19 mouse cellular contexts compared by ENCODE assay signal in the genomic region with DNA sequence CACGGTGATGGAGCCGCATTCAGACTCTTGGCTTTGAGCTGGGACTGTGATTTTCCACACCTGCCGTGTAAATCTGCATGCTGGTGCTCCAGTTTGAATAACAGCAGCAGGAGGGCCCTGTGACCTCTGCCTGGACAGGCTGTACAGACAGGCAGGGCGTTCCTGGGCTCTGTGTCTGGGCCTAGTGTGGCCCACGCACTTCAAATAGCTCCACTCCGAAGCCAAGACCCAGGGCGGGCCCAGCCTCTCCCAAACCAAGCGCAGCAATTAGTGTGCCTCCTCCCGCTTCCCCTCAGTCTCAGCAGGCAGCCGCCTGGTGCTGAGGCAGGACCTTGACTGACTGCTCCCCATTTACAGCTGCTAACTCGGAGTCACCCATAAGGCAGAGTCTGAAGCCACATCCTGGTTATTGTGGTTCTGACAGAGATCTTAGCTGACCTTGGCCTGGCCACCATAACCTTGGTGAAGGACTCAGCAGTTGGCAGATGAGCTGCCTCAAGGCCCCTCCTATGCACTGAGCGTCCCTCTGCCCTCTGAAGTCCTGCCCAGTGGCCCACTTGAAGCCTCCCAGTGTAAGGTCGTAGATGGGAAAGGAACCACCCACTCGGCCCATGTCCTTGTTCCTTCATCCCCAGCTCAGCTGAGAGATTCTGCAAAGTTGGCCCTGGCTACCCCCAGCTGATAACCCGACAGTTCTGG. TPM values are rescaled to one million over a fixed set of nuclear protein-coding genes. Genes with fewer than 3 reads are reported as not detected.
DNase-seq lines count a peak whose midpoint lies in the region; TF ChIP-seq lines count a peak whose summit lies in the region.
"Had no signal": no experiment of that assay in that cellular context is flagged by ENCODE, and none has a peak within 500 bp of the region (broad histone marks: within the 10 kb centered on the region; RNA-seq: fewer than 3 reads in every experiment).

No protein-coding gene starts in this region.

- WGBS in thymus, adult 2 months = 77% methylated on average over 15 of the region's 15 CpGs

- TF ChIP-seq POLR2A in thymus, adult 2 months (IDR thresholded peaks at IDR 0.05; ENCODE audit: control insufficient read depth, extremely low read depth, insufficient read depth, low read length, poor library complexity) = no peak

- no peaks in the 10 kb centered on the region for H3K36me3 ChIP-seq in thymus, adult 2 months (ENCODE audit: control insufficient read depth, insufficient read depth, low read length)
- H3K36me3 ChIP-seq: G1E; neural tube, embryonic 15.5 days had no signal

- no peaks in the 10 kb centered on the region for H3K4me1 ChIP-seq in thymus, adult 2 months (replicated peaks; ENCODE audit: control insufficient read depth, insufficient read depth, low read length)

- no peaks in the 10 kb centered on the region for H3K27me3 ChIP-seq in thymus, adult 2 months (ENCODE audit: control insufficient read depth, insufficient read depth, low read length)
- H3K27me3 ChIP-seq: neural tube, embryonic 15.5 days had no signal

- no peak overlapping the region for H3K4me3 ChIP-seq in gastrocnemius, adult 2 months
- H3K4me3 ChIP-seq in thymus, adult 2 months (ENCODE audit: control insufficient read depth, insufficient read depth, low read length) = no peak overlapping the region
- H3K4me3 ChIP-seq in left cerebral cortex, adult 2 months = no peak overlapping the region
- H3K4me3 ChIP-seq: neural tube, embryonic 15.5 days had no signal

- peak; percentile 58 for DNase-seq in gastrocnemius, adult 2 months
- DNase-seq in gastrocnemius, postnatal 4 days (ENCODE audit: low spot score in 2 of 2) = no peak
- peak; percentile 56 for DNase-seq in ovary, postnatal 36 days (ENCODE audit: low spot score)
- DNase-seq in ovary, postnatal 14 days (ENCODE audit: low spot score) = no peak
- DNase-seq in fibroblast of lung, adult 2 months (ENCODE audit: low read depth) = peak; percentile 20
- peak; percentile 31 to 40 for DNase-seq in urinary bladder, postnatal 36 days (ENCODE audit: low spot score in 2 of 2)
- no peak for DNase-seq in thymus, adult 2 months
- no peak for DNase-seq in left cerebral cortex, adult 2 months (ENCODE audit: extremely low spot score in 1 of 2, low spot score in 2 of 2)
- DNase-seq: cerebellum, postnatal 10 days; kidney, postnatal 25 days; liver; lung, embryonic 14.5 days; thymus, postnatal 25 days had no signal

- peak overlapping the region; percentile 31 for H3K27ac ChIP-seq in gastrocnemius, adult 2 months
- H3K27ac ChIP-seq in thymus, adult 2 months (ENCODE audit: control insufficient read depth, insufficient read depth, low read length) = no peak overlapping the region
- no peak overlapping the region for H3K27ac ChIP-seq in left cerebral cortex, adult 2 months
- H3K27ac ChIP-seq: neural tube, embryonic 15.5 days had no signal

- no peak for TF ChIP-seq CTCF in gastrocnemius, adult 2 months (IDR thresholded peaks at IDR 0.05)
- no peak for TF ChIP-seq CTCF in thymus, adult 2 months (IDR thresholded peaks at IDR 0.05; ENCODE audit: borderline replicate concordance, control insufficient read depth, extremely low read depth, insufficient read depth, low read length, poor library complexity)
- TF ChIP-seq CTCF in left cerebral cortex, adult 2 months (IDR thresholded peaks at IDR 0.05) = no peak

- intact Hi-C loops in gastrocnemius, adult 2 months (cut with DNase I) = loop anchor here (5.0 kb wide), 4 partner anchors 91 to 611 kb away; no protein-coding TSS in a partner anchor
- intact Hi-C loops in left cerebral cortex, adult 2 months (cut with DNase I) = loop anchor here (1.0 to 5.0 kb wide), 3 partner anchors 87 to 296 kb away; no protein-coding TSS in a partner anchor

RNA-seq across cellular contexts. Expression of a gene that starts 7.3 kb away (rescaled TPM):
- not detected for total RNA-seq in gastrocnemius, adult 2 months (2021)
- not detected for total RNA-seq in gastrocnemius, postnatal 4 days (2021)
- 0.27 and 0.36 TPM in 2 replicates for polyA plus RNA-seq in thymus, adult 2 months (2012; rRNA removed)
- total RNA-seq in left cerebral cortex, adult 2 months (2021) = not detected
- total RNA-seq: G1E; hematopoietic stem cell, adult 5-6 weeks; megakaryocyte-erythroid progenitor cell, adult 5-6 weeks had no signal
- polyA plus RNA-seq: G1E; heart, embryonic 11.5 days; intestine, embryonic 14.5 days; lung, embryonic 14.5 days; neural tube, embryonic 15.5 days had no signal

RNA-seq across cellular contexts. Expression of a gene that starts 29.4 kb away (rescaled TPM):
- total RNA-seq in gastrocnemius, adult 2 months (2021) = under 1 TPM; 0.28 to 0.33 TPM
- under 1 TPM; 0.34 to 0.36 TPM for total RNA-seq in gastrocnemius, postnatal 4 days (2021)
- 8.9 and 9.5 TPM in 2 replicates for polyA plus RNA-seq in thymus, adult 2 months (2012; rRNA removed)
- under 1 TPM in 1 of 2 experiments, not detected in 1; 0.09 TPM for total RNA-seq in left cerebral cortex, adult 2 months (2021)
- total RNA-seq: megakaryocyte-erythroid progenitor cell, adult 5-6 weeks had no signal
- polyA plus RNA-seq: G1E had no signal

RNA-seq across cellular contexts. Expression of a gene that starts 48.6 kb away (rescaled TPM):
- 1 to 10 TPM; 4.4 to 4.5 TPM for total RNA-seq in gastrocnemius, adult 2 months (2021)
- total RNA-seq in gastrocnemius, postnatal 4 days (2021) = 10 to 100 TPM; 12.2 to 12.9 TPM
- polyA plus RNA-seq in thymus, adult 2 months (2012; rRNA removed) = 22.0 and 25.4 TPM in 2 replicates
- 10 to 100 TPM; 37.1 to 38.0 TPM for total RNA-seq in left cerebral cortex, adult 2 months (2021)

Comparison
In these comparisons a context has a peak if more than half of its experiments do, and no peak if none do; other contexts are left out.
1. DNase-seq: peak in gastrocnemius, adult 2 months (single experiment), ovary, postnatal 36 days (single experiment), fibroblast of lung, adult 2 months (single experiment) and urinary bladder, postnatal 36 days (2 of 2); none in gastrocnemius, postnatal 4 days (0 of 2), ovary, postnatal 14 days (single experiment), thymus, adult 2 months (single experiment) and left cerebral cortex, adult 2 months (0 of 2).